Mouse (Mus musculus) thymus, postnatal 25 days (tissue): Measurements from ENCODE around the gene Wdfy3.
"Not testable (repeated sequence)": the region's sequence is repeated elsewhere in the genome, so short reads cannot be mapped to it uniquely, and the experiment has no call there.

Source experiments
- DNase-seq: peaks from one replicate; pipeline ENCODE4 v3.0.0; 2022

Wdfy3 gene

DNA sequence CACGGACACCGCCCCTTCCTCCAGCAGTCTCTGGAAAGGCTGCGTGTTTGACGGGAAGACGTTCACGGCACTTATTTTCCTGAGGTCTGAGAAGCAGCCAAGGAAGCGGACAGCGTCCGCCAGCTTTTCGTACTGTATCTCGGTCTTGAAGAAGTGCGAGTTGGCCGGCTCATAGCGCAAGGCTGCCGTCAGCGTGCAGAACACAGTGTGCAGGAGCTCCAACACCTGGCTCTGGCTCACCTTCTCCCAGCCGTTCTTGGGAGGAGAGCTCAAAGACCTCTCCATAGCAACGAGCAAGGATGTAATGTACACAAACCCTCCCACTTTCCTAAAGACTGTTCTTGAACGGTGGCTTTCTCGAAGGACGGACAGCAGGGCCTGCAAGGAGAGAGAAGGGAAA lies 132.4 kb downstream of the Wdfy3 start:
- no peak for DNase-seq

DNA sequence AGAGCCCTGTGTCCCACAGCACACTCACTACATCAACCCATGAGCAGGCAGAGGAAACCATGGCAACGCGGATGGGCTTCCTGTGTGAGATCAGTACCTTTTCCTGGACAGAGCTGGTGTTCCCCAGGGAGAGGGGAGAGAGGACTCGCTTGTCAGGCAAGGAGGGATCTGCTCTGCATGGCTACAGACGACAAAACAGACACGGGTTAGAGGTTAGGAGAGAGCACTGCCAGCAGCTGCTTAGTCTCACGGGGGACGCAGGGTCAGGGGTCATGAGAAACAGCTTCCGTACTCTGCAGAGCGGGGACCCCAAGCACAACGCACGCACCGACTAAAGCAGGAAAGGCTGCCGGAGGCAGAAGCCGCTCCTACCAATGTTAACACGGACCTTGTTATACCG lies 133.8 kb downstream of the Wdfy3 start:
- DNase-seq, result no peak

DNA sequence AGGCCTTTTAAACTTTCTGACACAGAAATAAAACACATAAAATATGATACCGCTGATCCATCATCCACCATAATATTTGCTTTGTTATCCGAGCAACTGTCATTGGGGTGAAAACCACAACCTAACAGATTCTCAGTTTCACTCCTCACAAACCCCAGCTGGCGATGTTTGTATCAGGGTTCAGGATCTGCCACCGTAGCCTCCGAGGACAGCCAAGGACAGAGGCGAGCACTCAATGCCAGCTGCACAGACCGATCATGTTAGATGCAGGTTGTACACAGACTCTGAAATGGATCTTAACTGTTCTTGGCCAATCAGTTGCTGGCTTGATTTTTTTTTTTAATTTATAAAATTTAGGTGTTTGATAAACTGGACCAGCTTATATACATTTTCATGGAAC lies 135.1 kb downstream of the Wdfy3 start:
- no peak for DNase-seq

DNA sequence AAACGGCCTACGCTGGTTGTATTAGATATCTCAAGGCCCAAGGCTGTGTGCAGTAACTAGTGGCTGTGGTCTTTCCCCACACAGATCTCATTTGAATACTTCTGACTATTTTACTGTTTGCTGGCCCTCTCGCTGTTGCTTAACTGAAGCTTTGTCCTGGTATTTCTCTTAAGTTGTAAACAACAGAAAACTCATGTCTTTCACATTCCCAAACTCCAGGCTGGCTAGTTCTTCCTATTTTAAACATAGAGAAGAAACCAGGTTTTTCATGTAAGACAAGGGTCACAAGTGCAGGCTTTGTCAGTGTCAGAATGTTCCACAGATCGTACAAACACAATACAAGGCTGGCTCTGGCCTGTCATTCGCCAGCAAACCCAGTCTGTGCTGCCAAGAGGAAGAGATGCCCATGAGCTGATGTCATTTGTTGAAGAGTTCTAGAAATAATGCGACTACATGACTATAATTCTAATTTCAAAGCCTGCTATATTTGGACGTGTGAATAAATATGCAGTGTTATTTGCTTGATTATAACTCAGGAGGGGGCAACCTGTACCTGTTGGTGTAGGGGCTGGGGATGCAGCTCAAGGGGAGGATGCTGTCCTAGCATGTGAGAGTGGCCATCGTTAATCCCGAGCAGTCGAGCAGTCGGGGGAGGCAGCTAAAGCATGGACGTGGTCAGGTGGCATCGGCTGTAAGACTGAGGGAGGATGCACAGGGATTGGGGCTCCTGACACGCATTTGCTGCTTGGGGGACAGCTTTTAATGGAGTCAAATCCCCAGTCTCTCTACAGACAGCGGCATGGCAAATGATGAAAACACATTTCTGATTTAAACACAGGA lies 136.5 kb downstream of the Wdfy3 start:
- no peak for DNase-seq

DNA sequence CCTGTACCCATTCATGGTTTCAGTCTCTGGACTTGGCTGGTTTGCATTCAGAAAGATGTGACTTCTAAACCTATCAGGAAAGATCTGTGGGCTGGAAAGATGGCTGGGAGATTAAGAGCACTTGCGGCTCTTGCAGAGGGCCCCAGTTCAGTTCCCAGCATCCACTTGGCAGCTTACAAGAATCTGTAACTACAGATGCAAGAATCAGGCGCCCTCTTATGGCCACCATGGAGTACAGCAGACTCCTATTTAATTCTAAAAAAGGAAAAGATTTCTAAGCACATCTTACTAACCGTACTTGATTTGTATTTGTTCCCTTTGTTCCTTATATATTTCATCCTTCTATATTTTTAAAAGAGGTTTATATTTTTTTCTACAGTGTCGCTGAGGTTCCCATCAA lies 137.7 kb downstream of the Wdfy3 start:
- DNase-seq, result no peak

DNA sequence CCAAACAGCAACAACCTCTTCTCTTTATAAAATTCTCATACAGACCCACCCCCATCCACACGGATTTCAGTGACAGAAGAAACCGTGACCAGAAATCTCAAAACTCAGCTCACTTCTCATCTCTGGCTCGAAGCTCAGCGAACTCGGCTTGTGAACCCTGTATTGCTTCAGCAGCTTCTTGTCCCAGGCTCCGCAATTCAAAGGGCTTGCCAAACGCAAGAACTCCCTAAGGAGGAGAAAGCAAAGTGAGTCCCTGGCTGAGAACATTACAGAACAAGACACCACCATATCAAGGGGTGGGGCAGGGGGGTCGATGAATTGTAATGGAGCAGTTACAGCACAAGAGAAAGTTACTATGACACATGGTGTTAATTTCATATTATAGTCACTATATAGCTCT lies 143.4 kb downstream of the Wdfy3 start:
- DNase-seq, result no peak

DNA sequence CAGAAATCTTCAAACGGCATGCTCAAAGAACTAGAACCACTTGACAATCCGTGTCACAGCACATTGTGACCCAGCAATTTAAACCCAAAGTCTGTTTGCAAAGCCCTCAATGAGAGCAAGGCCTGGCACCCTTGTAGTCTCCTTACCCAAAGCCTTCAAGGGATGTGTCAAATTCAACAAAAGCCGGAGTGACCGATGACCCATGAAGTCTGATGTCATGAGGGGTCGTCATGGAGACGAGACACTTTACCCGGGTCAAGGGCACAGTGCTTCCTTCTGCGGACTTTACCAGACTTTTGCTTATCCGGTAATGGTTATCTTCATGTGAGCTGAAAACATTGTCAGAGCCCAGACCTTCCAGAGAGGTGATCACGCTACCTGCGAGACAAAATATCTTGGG lies 146.0 kb downstream of the Wdfy3 start:
- DNase-seq, result no peak

DNA sequence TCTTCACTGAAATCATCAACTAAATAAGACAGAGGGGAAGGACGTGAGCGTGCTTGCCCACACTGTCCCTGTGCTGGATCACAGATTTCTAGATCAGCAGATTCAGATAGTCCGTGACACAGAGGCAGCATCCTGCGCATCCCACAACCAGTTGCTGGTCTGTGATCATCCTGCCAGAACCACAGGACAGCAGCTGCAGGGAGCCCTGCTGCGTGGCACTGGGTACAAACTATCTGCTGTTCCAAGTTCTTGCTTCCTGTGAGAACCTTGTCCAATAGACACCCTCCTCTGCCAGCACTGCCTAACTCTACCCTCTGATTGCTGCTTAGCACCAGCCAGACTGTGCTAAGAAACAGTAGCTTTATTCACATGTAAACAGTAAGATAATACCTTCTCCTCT lies 150.2 kb downstream of the Wdfy3 start:
- no peak for DNase-seq

DNA sequence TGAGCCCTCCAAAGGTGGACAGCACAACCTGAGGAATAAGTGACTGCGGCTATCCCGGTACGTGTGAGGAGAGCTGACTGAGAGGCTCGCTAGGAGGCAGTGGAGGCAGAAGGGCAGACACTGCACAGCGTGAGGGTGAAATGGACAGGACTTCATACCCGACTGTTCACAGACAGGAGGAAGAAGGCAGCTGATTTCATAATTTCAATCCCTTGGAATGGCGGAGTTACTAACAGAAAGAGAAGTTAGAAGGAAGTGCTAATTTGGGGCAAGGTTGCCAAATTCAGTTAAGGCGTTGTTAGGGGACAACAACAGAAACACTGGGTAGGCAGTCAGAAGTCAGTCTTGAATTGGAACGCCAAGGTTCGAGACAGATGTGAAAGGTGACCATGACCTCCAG lies 160.3 kb downstream of the Wdfy3 start:
- DNase-seq, result no peak

DNA sequence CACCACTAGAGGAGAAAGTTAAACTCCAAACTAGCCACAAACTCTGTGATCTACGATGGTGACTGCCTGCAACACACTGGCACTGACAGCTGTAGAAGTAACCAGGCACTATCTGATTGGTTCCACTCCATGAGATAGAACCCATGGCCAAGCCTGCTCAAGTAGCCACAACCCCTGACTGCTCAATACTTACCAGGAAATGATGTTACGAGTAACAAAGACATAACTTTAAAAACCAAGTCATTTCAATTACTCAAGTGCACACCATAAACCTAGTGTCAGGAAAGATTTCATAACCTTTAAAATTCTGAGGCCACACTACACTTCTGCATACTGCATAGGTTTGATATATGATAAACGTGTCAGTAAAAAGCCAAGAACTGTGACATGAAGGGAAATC lies 164.1 kb downstream of the Wdfy3 start:
- no peak for DNase-seq

DNA sequence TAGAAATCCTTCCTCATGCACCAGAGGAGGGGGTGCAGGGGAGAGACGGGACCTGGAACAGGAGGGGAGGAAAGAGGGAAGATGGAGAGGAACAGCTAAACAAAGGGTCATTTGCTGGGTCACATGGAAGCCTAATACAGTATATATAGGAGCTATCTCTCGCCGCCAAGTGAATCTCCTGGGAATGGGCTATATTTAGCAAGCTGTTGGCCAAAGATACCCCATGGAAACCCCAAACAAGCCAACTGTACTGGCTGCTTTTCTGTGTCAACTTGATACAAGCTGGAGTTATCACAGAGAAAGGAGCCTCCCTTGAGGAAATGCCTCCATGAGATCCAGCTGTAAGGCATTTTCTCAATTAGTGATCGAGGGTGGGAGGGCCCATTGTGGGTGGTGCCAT lies 164.9 kb downstream of the Wdfy3 start:
- DNase-seq, result not testable (repeated sequence)

DNA sequence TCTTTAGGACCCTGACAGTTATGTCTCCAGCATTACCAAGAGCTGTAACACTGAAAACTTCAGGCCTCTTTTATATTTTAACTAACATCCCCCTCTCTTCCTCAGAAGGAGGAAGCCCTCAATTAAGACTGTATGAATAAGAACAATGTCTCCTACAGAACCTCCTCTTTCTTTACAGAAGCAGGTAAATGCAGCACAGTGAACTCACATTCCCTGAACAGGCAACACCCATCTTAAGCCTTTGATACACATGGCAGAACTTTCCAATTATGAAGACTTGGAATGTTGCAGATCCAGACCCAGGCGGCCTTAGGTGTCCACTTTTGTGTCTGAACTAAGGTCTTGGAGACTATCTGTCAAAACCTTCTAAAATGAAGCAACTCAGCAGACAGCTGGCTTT lies 167.0 kb downstream of the Wdfy3 start:
- no peak for DNase-seq

DNA sequence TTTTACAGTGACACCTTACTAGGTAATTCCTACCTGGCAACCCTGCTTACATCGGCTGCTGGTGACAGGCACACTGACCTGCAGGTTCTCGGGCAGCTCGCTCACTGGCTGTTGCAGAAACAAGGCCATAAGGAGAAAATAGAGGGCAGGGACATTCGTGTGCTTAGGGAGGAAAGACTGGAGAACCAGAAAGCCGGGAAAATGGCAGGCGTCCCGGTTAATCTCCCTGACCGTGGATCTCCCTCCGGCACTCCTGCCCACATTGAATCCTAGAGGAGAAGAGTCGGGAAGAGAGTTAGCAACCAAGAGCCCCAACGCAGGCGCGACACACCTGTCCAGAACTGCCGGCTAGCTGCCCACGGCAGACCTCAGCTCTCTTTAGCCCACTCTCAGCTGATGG lies 169.7 kb downstream of the Wdfy3 start:
- DNase-seq, result no peak

DNA sequence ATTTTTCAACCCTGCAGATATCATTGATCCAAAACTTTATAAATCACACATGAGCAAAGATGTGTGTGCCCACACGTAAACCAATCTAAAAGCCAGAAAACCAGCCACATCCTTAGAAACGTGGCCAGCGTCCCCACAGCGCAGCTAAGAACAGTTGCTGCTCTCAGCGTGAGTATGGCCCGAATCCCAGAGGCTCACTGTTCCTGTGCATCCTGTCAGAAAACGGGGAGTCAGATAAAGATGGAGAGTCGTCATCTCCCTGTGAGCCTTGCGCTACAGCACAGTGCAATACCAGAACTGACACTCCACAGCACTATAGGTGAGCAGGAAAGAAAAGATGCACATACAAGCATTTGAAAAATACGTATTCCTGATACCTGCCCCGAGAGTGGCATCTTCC lies 172.9 kb downstream of the Wdfy3 start:
- no peak for DNase-seq

DNA sequence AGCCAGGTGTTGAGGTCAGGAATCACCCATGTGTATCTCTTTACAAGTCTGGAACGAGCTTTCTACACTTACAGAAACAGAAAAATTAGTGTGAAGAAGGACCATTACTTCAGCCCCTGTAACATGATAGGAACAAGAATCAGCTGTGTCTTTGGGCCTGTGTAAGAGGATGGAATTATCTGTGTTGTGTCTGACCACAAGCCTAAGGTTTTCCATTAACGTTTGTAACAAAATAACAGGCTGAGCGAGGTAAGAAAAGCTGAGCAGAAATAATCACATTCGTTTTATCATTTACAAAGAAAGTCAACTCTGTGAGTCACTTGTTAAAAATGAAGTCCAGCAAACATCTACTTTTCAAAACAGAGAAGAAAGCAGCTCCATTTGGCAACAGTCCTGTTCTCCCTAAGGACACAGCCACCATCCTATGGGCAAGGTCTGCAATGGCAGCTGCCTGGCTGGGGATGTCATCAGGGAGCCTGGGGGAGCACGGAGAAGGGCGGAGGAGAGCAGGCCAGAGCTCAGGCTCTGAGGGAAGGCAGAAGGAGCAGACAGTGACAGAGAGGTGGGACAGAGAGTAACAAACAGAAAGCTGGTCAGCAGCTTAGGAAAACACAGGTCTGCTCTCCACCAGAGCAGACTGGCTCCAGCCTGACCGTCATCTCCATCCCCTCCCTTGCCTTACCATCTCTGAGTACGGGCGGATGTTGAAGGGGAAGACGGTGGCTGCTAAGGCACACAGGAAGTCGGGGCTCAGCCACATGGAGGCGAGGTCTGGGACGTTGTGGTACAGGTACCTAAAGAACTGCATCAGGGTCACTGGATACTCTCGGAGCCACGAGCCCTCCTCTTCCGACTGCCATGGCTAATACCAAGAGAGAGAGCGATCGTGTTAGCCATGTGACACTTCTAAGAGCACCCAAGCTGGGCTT lies 173.7 kb downstream of the Wdfy3 start:
- no peak for DNase-seq

DNA sequence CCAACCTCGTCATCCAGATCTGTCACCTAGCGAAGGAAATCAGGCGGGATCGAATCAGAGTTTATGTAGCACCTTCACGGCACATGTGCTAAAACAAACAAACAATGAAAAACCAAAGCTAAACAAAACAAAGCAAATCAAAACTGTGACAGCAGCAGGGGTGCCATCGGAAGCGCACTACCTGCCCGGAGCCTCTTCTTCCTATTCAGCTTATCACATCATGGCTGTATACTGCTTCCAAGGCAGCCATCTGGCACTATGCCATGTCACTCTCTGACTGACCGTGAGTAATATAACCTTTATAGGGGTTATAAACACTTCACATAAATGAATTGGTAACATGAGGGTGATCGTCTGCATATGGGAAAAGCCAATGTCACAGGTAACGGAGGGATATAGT lies 174.6 kb downstream of the Wdfy3 start:
- no peak for DNase-seq

DNA sequence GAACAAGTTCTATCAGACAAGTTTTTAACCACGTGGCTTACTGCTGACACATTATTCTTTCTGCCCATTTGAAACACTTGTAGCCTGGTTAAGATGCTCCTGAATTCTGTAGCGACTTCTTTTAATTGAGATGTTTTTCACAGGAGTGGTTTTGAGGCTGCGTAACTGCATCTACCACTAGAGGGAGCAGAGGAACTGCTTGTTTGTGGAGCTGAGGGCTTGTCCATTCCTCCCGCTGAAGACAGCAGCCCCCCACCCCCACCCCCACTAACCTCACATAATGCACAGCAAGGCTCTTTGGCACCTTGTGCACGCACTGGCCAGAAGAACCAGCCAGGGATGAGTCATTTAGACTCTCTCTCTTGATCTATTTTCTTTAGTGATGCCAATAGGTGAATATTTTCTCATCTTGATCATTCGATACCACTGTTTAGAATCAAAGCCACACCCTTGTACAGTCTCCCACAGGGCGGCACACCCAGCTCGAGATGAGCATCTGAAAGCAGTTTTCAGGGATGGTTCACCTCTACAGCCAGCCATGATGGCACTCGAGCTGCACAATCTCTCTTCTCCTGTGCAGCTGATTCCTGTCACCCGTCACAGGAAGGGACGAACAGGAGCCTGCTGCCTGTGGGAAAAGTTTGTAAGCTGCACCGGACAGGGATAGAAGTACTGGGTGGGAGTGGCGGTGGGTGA lies 175.8 kb downstream of the Wdfy3 start:
- DNase-seq, result no peak

DNA sequence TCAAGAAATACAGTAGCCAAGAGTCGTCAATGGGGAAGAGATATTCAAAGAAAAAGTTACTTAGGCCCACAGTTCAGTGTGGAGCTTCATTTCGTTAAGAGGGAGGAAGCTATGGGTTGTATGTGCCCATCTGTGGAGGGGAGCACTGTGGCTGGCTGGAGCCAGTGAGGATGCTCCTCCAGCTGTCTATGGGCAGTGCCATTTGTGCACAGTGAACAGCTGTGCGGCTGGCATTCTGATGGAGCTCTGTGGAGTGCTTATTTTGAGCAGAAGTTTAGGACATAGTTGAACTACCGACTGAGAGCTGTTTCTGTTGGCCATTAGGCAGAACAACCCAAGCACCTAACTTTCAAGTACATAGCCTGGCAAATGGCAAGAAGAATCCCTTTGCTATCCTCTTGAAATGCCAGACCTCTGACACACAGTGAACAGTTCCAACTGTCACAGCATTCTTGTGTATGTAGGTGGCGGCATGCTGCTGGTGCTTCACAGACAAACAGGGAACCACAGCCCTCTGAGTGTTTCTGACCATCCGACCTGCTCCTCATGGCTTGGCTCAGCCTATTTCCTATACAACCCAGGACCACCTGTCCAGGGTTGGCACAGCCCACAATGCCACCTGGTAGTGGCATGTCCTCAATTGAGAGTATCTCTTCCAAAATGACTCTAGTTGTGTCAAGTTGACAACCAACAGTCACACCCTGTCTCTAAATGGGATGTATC lies 177.9 kb downstream of the Wdfy3 start:
- no peak for DNase-seq

DNA sequence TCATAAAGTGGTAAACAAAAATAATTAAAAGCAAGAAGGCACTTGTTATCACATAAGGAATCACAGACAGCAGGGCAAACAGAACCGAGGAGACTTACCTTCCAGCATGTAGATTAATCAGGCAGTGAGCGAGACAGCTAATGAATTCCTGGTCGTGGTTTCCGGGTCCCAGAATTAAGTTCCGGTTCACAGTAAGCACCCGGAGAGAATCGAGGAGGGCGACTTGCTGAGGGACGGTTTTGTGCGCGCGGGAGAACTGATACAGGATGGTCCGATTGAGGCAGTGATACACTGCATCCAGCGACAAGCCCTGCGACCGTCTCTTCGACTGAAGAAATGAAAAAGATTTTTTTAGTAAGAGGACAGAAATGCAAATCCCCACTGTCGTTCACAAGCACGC lies 181.7 kb downstream of the Wdfy3 start:
- DNase-seq, result no peak

DNA sequence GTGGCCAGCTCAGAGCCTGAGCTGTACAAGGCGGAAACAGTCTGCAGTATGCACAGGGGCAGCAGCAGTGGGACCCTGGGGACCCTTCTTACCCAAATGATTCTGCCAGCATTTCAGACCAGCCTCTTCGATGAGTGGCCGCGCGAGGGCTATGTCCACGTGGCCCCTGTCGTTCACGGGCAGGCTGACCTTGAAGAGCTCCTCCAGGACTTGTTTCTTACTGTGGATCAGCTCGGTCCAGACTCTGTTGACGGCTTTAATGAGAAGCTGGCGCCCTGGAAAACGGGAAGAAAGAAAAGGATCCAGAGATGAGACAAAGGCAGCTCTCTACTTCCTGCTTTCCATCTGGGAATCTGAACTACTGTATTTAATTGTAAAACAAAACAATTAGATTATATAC lies 184.7 kb downstream of the Wdfy3 start:
- no peak for DNase-seq

DNA sequence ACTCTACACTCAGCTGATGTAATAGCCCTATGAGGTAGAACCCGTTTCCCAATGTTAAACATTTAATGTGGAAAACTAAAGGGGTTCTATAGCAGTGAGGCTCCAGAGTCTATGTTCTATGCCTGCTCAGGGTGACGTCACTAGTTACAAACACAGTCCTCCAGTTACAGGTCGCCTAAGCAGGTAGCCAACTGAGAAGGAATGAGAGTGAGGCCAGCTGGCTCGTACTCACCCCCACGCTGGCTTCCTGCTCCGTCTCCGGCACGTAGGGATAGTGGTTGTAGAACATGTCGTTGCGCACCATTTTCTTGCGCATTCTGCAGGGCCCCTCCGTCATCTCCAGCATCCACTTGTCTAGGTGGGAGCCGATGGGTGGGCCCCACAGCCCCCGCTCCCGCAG lies 187.5 kb downstream of the Wdfy3 start:
- no peak for DNase-seq

DNA sequence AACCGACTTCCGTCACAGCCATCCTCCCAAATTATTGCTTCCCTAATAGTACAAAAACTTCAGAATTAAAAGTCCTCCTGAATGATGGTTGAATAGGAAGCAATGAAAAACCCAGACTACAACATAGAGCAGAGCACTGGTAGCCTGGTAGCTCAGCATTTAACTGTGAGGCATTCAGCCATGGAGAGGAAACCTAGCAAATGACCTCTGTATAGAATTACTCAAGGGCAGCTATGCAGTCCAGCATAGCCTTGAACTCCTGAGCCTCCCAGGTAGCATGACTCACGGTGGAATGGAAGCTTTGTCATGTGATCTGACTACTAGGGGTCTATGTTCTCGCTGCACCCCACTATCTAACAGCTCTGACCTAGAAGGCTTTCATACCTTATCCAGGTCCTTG lies 189.8 kb downstream of the Wdfy3 start:
- no peak for DNase-seq

DNA sequence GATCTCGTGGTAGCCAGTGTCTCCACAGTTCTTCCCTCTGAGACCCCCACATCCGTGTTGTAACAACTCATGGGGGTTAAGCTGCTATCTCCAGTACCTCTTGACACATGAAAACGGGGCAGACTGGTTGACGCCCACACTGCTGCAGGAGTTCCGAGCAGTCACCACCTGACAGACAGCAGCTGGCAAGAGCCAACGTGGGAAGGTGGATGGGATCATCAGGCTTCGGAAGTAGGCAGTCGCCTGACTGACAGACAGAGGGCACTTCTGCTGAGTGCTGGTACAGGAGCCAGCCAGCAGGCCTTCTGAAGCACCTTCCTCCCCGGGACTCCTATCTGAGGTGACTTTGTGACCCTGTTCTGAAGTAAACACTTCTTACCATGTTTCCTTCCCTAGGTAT lies 191.3 kb downstream of the Wdfy3 start:
- no peak for DNase-seq
